Mouse (Mus musculus) T-helper 2 cell (primary cell): ENCODE results near the gene U2af1.

Source experiments
- in situ Hi-C: fragments of 300-600 bp; cut with MboI, MseI; formaldehyde crosslinking; loops from one replicate; pipeline ENCODE4 v1.15.1; 2025; ENCODE audit warnings: high pct_unique_total_duplicates

U2af1 gene

GRCm38 (mm10) chr17:31662855-31663254 lies 4.2 kb upstream of the U2af1 start:
- in situ Hi-C loops = loop anchor here (5.0 kb wide), 1 partner anchor 131 kb away; no protein-coding TSS in a partner anchor

DNA sequence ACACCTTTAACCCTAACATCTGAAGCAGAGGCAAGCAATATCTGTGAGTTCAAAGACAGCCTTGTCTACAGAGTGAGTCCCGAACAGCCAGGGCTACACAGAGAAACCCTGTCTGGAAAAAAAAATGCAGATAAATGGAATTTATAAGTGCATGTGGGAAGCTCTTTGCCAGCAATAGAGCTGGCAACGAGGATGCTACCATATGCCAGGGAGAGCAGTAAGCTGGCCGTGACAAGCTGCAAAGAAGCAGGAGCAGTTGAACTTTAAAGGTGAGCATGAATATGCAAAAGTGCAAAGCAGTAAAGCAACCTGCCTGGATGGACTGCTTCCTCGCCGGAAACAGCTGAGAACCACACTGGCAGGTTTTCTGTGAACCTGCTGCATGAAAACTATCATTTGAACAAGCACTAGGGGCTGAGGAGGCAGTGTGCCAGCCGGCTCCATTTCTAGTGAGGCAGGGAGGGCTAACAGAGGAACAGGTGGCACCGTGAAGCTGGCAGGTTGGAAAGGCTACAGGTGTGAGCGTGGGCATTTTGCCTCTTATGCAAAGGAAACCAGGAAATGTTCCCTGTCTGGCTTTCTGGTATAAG lies 2.1 kb upstream of the U2af1 start:
- in situ Hi-C loops = loop anchor here (5.0 kb wide), 1 partner anchor 128 kb away; no protein-coding TSS in a partner anchor

- in situ Hi-C loops = no loop called here
These were observed 590 bp downstream of the U2af1 start for GRCm38 (mm10) chr17:31658136-31658467.

DNA sequence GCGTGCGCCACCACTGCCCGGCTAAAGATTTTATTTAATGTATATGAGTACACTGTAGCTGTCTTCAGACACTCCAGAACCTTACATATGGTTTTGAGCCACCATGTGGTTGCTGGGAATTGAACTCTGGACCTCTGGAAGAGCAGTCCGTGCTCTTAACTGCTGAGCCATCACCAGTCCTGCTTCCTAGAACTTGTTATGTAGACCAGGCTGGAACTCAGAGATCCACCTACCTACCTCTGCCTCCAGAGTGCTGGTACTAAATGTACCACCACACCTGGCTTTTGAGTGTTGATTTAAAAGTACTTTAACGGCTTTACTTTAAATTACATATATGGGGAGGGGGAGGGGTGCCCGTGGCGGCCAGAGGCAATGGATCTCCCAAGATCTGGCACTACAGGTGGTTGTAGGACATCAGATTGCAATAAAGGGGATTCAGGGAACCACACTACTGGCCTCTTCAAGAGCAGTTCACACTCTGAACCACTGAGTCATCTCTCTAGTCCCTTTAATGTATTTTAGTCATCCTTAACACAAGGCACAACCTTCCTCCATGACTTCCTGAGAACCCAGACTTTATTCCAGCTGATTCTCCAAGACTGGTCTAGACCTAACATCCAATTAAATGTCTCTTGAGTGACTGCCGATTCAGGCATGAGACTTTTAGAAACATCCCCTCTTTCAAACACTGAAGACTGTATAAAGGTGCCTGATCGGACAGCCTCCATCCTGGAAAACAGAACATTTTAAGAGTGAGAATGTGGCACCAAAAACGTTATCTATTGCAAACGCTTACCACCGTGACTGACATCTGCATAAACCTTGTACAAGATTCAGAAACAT lies 1.3 kb downstream of the U2af1 start:
- in situ Hi-C loops = no loop called here

GRCm38 (mm10) chr17:31656682-31657081 lies 2.0 kb downstream of the U2af1 start:
- in situ Hi-C loops = no loop called here

DNA sequence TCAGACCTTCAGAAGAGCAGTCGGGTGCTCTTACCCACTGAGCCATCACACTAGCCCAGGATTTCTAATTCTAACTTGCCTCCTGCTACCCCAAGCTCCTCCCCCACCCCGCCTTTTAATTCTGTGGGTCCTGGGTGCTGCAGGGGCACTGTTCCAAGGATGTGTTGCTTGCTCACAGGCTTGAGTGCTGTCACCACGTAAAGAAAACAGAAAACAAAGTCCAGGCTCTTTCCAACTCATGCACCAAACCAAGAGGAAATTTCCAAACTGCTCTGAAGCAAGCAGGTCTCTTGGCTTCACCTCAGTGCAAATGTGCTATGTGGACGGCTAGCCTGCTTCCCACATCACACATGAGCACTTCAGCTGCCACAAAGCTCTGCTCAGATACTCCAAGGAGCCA lies 3.3 kb downstream of the U2af1 start:
- in situ Hi-C loops = no loop called here

DNA sequence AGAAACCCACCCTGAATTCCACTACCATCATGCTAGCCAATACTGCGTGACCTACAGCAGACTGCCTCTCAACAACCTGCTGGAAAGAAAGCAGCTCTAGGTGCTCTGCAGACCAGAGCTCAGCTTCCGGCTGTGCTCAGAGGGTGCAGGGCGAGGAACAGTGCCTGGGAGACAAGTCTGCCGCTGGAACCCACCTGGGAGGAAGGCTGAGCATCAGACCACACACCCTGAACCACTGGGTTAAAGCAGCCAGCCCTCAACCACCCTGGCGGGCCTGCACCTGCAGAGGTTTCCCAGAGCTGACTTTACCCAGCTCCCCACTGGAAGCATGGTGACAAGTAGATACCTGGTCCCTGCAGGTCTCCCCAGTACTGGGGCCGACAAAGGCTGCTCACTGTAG lies 5.4 kb downstream of the U2af1 start:
- in situ Hi-C loops = no loop called here

DNA sequence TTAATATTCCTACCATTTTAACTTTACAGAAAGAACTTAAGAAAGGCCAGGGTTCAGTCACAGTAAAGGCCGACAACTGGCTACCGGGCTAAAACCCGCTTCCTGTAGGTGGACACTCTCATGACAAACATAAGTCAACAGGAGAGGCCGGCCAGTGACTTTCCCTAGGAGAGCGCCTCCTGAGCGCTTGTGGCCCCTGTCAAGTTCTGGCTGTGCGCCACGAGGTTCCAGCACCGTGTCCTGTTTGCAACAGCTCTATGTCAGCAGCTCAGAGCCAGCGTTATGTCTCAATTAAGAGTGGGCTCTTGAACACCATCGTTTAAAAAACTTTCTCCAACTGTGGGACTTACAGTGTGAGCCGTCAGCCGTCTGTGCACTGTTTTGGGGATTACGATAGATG lies 6.5 kb downstream of the U2af1 start:
- in situ Hi-C loops = no loop called here

GRCm38 (mm10) chr17:31646199-31647002 lies 12.3 kb downstream of the U2af1 start:
- in situ Hi-C loops = no loop called here

- in situ Hi-C loops = no loop called here
These were observed 15.8 kb downstream of the U2af1 start for GRCm38 (mm10) chr17:31642913-31643312.

GRCm38 (mm10) chr17:31642331-31642730 lies 16.4 kb downstream of the U2af1 start:
- in situ Hi-C loops = no loop called here

DNA sequence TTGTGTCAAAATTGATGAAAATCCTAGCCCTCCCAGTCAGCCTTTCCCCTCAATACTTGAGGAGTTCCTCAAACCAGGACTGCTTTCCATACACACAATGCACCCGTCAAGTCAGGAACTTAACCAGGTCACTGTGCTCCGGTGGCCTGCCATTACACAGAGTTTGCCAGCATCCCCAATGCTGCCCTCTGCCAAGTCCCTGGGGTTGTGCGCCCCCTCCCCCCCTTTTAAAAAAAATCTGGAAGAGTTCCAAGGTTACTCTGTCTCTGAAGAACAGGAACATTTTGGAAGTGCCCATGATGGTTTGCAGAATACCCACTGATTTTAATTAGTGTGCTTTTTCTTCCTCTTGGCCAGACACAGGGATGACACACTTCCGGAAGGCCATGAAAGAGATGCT lies 19.0 kb downstream of the U2af1 start:
- in situ Hi-C loops = no loop called here

GRCm38 (mm10) chr17:31637866-31638570 lies 20.7 kb downstream of the U2af1 start:
- in situ Hi-C loops = no loop called here

DNA sequence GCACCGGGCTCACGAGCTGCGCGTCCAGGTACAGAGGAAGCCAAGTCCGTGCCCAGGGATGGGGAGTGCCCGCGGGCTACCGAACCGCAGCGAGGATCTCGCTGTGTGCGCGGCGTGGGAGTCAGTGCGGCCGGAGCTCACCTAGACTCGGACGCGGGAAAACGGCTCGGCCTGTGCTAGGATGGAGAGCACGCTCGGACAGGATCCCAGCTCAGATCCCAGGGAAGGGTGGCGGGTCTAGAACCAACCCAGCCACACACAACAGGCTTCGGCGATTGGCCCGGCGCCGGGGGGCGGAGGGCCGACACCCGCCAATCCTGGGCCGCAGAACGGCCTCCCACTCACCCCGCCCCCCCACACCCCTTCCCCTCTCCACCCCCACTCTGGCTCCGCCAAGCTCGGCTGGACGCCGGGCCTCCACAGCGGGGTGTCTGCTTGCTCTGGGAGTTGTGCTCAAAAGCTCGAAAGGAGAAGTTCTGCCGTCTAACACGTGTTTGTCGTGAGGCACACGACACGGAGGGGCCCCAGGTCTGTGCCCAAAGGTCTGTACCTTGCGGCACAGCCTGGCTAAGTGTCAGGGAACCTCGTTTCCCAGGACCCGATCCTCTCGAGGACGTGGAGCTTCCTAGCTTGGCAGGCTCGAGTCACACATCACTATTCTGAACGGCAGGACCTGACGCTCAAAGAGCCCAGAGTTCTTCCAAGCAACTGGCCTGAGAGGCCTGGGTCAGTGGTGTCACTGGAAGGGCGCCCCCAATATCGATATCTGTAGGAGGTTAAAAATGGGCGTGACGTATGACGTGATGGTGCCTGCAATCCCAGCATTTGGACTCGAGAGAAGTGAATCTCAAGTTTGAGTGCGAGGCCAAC lies 21.5 kb downstream of the U2af1 start, which contains the start of gene Cbs:
Gene Cbs (minus strand): TSS at position 297 of the 870 bp plus-strand sequence.
- in situ Hi-C loops = no loop called here

- in situ Hi-C loops = no loop called here
These were observed 22.3 kb downstream of the U2af1 start for GRCm38 (mm10) chr17:31636277-31636941.

GRCm38 (mm10) chr17:31635781-31636180 lies 22.9 kb downstream of the U2af1 start:
- in situ Hi-C loops = no loop called here

GRCm38 (mm10) chr17:31634896-31635295 lies 23.8 kb downstream of the U2af1 start:
- in situ Hi-C loops = no loop called here

DNA sequence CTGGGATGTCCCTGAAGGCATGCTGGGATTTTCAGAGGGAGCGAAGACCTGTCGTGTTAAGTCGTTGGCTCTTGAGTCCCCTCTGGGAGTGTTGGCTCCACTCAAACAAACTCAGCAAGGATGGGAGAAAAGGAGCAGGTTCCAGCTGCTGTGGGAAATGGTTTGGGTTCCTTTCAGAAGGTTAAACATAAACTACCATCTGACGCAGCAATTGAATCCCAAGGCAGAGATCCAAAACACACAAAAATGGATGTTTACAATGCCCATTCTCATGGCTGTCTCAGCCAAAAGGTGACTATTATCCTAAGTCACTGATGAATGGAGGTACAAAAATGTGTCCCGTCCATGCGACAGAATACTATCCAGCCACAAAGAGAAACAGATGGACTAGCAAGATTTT lies 25.7 kb downstream of the U2af1 start:
- in situ Hi-C loops = no loop called here

GRCm38 (mm10) chr17:31631081-31631800 lies 27.5 kb downstream of the U2af1 start:
- in situ Hi-C loops = no loop called here

DNA sequence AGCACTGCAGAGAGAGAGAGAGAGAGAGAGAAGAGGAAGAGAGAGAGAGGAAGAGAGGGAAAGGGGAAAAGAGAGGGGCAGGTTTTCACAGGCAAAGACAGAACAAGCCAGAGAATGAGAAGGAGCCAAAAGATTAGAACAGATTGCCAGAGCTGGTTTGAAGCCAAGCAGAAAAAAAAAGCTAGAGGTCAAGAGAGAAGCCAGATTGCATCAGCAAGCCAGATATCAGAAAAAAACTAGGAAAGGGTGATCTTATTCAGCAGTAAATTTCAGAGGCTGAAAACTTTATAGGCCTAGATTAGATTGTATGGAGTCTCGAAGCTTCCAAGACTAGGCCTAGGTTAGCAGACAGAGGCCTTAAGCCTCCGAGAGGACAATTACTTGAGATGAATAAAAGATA lies 30.7 kb downstream of the U2af1 start:
- in situ Hi-C loops = no loop called here
